Mouse (Mus musculus): Measurements from ENCODE around the gene Lhx8. TPM values are rescaled to one million over a fixed set of nuclear protein-coding genes. Genes with fewer than 3 reads are reported as not detected.

Lhx8 gene
- total and polyA plus RNA-seq, 2 experiments from 2014 or later = 0.21 TPM; not detected in 1

GRCm38 (mm10) chr3:154257312-154257711, 73.1 kb downstream of the Lhx8 start:
- Histone ChIP-seq H3K27me3 (ENCODE audit: insufficient read depth, low read length) (no peaks in the 10 kb centered on the region), H3K9ac (replicated peaks; ENCODE audit: low read length) (no peak overlapping the region), H3K4me3 (ENCODE audit: low read length) (no peak overlapping the region), H3K4me2 (ENCODE audit: low read depth, low read length) (no peak overlapping the region), H3K27ac (no peak overlapping the region), H3K4me1 (ENCODE audit: insufficient read depth, low read length) (no peaks in the 10 kb centered on the region), H3K9me3 (ENCODE audit: low read length) (no peaks in the 10 kb centered on the region), H3K36me3 (ENCODE audit: insufficient read depth, low read length) (no peaks in the 10 kb centered on the region)
- TF ChIP-seq CTCF (IDR thresholded peaks at IDR 0.05; ENCODE audit: low read depth) = no peak
- ATAC-seq (no peak), DNase-seq (ENCODE audit: low spot score) (no peak)
